8 mouse cellular contexts compared by ENCODE assay signal in the genomic region with DNA sequence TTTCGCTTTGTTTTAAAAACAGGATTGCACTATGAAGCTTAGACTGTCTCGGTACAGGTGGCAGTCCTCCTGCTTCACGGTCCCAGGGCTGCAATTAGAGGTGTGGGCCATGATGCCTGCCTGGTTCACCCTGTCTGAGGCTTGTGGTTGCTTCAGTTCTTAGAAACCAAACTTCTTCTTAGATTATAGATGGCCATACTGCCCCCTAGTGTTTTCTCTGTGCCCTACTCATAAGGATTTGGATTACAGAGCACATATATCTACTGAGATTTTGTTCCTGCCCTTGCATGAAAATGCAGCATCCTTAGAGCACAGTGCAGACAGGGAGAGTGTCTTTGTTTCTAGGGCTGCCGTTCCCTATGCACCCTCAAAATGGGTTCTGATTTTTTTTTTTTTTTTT.
A peak's percentile ranks its signal among the peaks of the same experiment; 100 is the strongest.
DNase-seq lines count a peak whose midpoint lies in the region; ATAC-seq and TF ChIP-seq lines count a peak whose summit lies in the region.

No protein-coding gene starts in this region.

- peak; percentile 48 for TF ChIP-seq RAD21 in MEL (IDR thresholded peaks at IDR 0.05; ENCODE audit: low read depth, low read length)

- no peak overlapping the region for H3K27ac ChIP-seq in heart, embryonic 10.5 days
- no peak overlapping the region for H3K27ac ChIP-seq in MEL (ENCODE audit: control insufficient read depth, low read depth, low read length)
- no peak overlapping the region for H3K27ac ChIP-seq in hindbrain, embryonic 13.5 days
- H3K27ac ChIP-seq in liver, embryonic 12.5 days, result no peak overlapping the region

- WGBS in heart, embryonic 10.5 days, result 59% methylated on average over 4 of the region's 4 CpGs
- 59% methylated on average over 4 of the region's 4 CpGs for WGBS in hindbrain, embryonic 13.5 days
- 39% methylated on average over 4 of the region's 4 CpGs for WGBS in liver, embryonic 12.5 days (ENCODE audit: insufficient replicate concordance)

- H3K4me3 ChIP-seq in heart, embryonic 10.5 days, result no peak overlapping the region
- H3K4me3 ChIP-seq in MEL (ENCODE audit: control insufficient read depth in 1 of 2, insufficient read depth in 1 of 2, low read depth in 2 of 2, low read length in 2 of 2), result no peak overlapping the region
- H3K4me3 ChIP-seq in hindbrain, embryonic 13.5 days, result no peak overlapping the region
- no peak overlapping the region for H3K4me3 ChIP-seq in liver, embryonic 12.5 days

- H3K4me1 ChIP-seq in heart, embryonic 10.5 days, result peaks cover 27% of the 10 kb centered on the region
- H3K4me1 ChIP-seq in MEL (ENCODE audit: control insufficient read depth in 1 of 2, insufficient read depth in 2 of 2, low read length in 2 of 2), result no peaks in the 10 kb centered on the region
- H3K4me1 ChIP-seq in hindbrain, embryonic 13.5 days (replicated peaks), result peaks cover 22% of the 10 kb centered on the region
- peaks cover 10% of the 10 kb centered on the region; the same call in 1 of the 2 replicates for H3K4me1 ChIP-seq in liver, embryonic 12.5 days

- no peaks in the 10 kb centered on the region for H3K79me2 ChIP-seq in MEL (ENCODE audit: control insufficient read depth, insufficient read depth, low read length, poor library complexity)

- peak in 2 of 3 experiments; percentile 41 to 59; a peak in 3 of 6 replicates for TF ChIP-seq CTCF in MEL (IDR thresholded peaks at IDR 0.05 in 2 of 3, conservative IDR thresholded peaks at IDR 0.05 in 1 of 3; ENCODE audit: control insufficient read depth in 1 of 3, insufficient read depth in 1 of 3, low read depth in 2 of 3, low read length in 3 of 3, poor library complexity in 1 of 3, severe bottlenecking in 1 of 3)

- no peaks in the 10 kb centered on the region for H3K27me3 ChIP-seq in heart, embryonic 10.5 days (ENCODE audit: insufficient read depth, poor library complexity, severe bottlenecking)
- H3K27me3 ChIP-seq in MEL (ENCODE audit: control insufficient read depth in 1 of 2, insufficient read depth in 2 of 2, low read length in 2 of 2), result no peaks in the 10 kb centered on the region
- no peaks in the 10 kb centered on the region for H3K27me3 ChIP-seq in hindbrain, embryonic 13.5 days
- H3K27me3 ChIP-seq in liver, embryonic 12.5 days (replicated peaks), result no peaks in the 10 kb centered on the region

- H3K36me3 ChIP-seq in heart, embryonic 10.5 days, result no peaks in the 10 kb centered on the region
- H3K36me3 ChIP-seq in MEL (ENCODE audit: control insufficient read depth in 1 of 2, insufficient read depth in 2 of 2, low read length in 2 of 2), result no peaks in the 10 kb centered on the region
- no peaks in the 10 kb centered on the region for H3K36me3 ChIP-seq in hindbrain, embryonic 13.5 days
- H3K36me3 ChIP-seq in liver, embryonic 12.5 days, result no peaks in the 10 kb centered on the region

- no peaks in the 10 kb centered on the region for H3K9me3 ChIP-seq in heart, embryonic 10.5 days
- H3K9me3 ChIP-seq in MEL (replicated peaks; ENCODE audit: insufficient read depth, low read length), result no peaks in the 10 kb centered on the region
- no peaks in the 10 kb centered on the region for H3K9me3 ChIP-seq in hindbrain, embryonic 13.5 days
- no peaks in the 10 kb centered on the region for H3K9me3 ChIP-seq in liver, embryonic 12.5 days (replicated peaks)

- TF ChIP-seq POLR2A in MEL (IDR thresholded peaks at IDR 0.05; ENCODE audit: control insufficient read depth in 1 of 2, insufficient read depth in 1 of 2, low read depth in 1 of 2, low read length in 2 of 2, poor library complexity in 1 of 2), result no peak

- H3K4me2 ChIP-seq in hindbrain, embryonic 13.5 days, result no peak overlapping the region
- no peak overlapping the region for H3K4me2 ChIP-seq in liver, embryonic 12.5 days

- peak; percentile 24; the same call in 1 of the 2 replicates for ATAC-seq in hindbrain, embryonic 13.5 days (ENCODE audit: low FRiP score)
- ATAC-seq in liver, embryonic 12.5 days, result peak; percentile 46

- TF ChIP-seq EP300 in MEL (IDR thresholded peaks at IDR 0.05; ENCODE audit: low read depth in 1 of 2, low read length in 2 of 2), result no peak

- H3K9ac ChIP-seq in MEL (ENCODE audit: control insufficient read depth, low read depth, low read length, poor library complexity, severe bottlenecking), result no peak overlapping the region
- no peak overlapping the region for H3K9ac ChIP-seq in hindbrain, embryonic 13.5 days
- no peak overlapping the region for H3K9ac ChIP-seq in liver, embryonic 12.5 days

- peak; percentile 48 for DNase-seq in heart, adult 8-10 months (ENCODE audit: low spot score)
- no peak for DNase-seq in heart, embryonic 10.5 days (ENCODE audit: low spot score)
- peak; percentile 42 for DNase-seq in MEL (ENCODE audit: low read depth, low spot score)
- DNase-seq in embryo, embryonic 10.5 days (ENCODE audit: low spot score), result peak; percentile 86
- DNase-seq in retina, postnatal 7 days (ENCODE audit: low read depth, low spot score), result peak; percentile 49
- no peak for DNase-seq in spleen, postnatal 4 days (ENCODE audit: low spot score in 2 of 2)

TF ChIP-seq in MEL, 35 proteins besides CTCF, POLR2A, EP300 and RAD21:
- TF ChIP-seq SMC3 (IDR thresholded peaks at IDR 0.05; ENCODE audit: low read depth, low read length), result peak; percentile 47
- no peak for TF ChIP-seq TBP (IDR thresholded peaks at IDR 0.05; ENCODE audit: low read depth, low read length)
- TF ChIP-seq TCF12 (IDR thresholded peaks at IDR 0.05; ENCODE audit: low read depth, low read length), result no peak
- peak; percentile 20; the same call in 1 of the 2 replicates for TF ChIP-seq ZC3H11A (IDR thresholded peaks at IDR 0.05; ENCODE audit: low read depth, low read length)
TF ChIP-seq in MEL: peak in this region for 2.

Comparison
In these comparisons a context has a peak if more than half of its experiments do, and no peak if none do; other contexts are left out.
1. DNase-seq: peak in heart, adult 8-10 months (single experiment), MEL (single experiment), embryo, embryonic 10.5 days (single experiment) and retina, postnatal 7 days (single experiment); none in heart, embryonic 10.5 days (single experiment) and spleen, postnatal 4 days (0 of 2).